ENCODE assay signal across 15 mouse cellular contexts in the genomic region with DNA sequence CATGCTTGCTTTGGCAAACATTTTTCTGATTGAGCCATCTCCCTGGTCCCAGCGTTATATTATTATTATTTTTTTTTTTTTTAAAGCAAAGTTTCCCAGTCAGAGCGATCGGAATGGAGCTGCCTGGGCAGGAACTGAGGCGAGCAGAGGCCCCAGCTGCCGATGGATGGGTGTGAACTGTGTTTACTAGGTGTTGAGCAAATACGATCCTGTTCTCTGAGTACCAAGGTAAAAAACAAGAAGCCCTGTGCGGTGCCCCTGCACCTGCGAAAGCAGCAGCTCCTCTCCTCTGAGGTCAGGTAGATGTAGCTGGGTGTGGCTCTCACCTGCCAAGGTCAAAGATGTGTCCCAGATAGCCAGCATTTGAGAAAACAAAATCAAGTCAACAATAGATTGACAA.
DNase-seq lines count a peak whose midpoint lies in the region; ATAC-seq and TF ChIP-seq lines count a peak whose summit lies in the region.
"Had no signal": no experiment of that assay in that cellular context is flagged by ENCODE, and none has a peak within 500 bp of the region (broad histone marks: within the 10 kb centered on the region; RNA-seq: fewer than 3 reads in every experiment).

No protein-coding gene starts in this region.

- peak; percentile 50 for ATAC-seq in intestine, postnatal 0 days
- ATAC-seq in stomach, embryonic 16.5 days (ENCODE audit: insufficient read depth, low FRiP score) = peak; percentile 71; the same call in 1 of the 2 replicates

- peak; percentile 66 for DNase-seq in heart, adult 11 months
- DNase-seq in heart, postnatal 14 days = no peak
- DNase-seq in ovary, postnatal 36 days (ENCODE audit: low spot score) = no peak
- no peak for DNase-seq in left cerebral cortex, postnatal 14 days (ENCODE audit: low spot score in 2 of 2)
- DNase-seq in ovary, postnatal 14 days (ENCODE audit: low spot score) = no peak

- WGBS in intestine, postnatal 0 days = 58% methylated on average over 8 of the region's 8 CpGs
- WGBS in stomach, embryonic 16.5 days = 67% methylated on average over 8 of the region's 8 CpGs

- H3K9ac ChIP-seq in intestine, postnatal 0 days (ENCODE audit: low read depth, low read length) = no peak overlapping the region
- no peak overlapping the region for H3K9ac ChIP-seq in stomach, embryonic 16.5 days (ENCODE audit: low read length)
- H3K9ac ChIP-seq: embryonic facial prominence, embryonic 12.5 days; embryonic facial prominence, embryonic 15.5 days; forebrain, embryonic 12.5 days; hindbrain, embryonic 13.5 days had no signal

- peak overlapping the region; percentile 50; the same call in 1 of the 2 replicates for H3K4me2 ChIP-seq in intestine, postnatal 0 days (replicated peaks; ENCODE audit: low read depth)
- H3K4me2 ChIP-seq in stomach, embryonic 16.5 days (ENCODE audit: low read depth, low read length) = peak overlapping the region; percentile 28
- H3K4me2 ChIP-seq: embryonic facial prominence, embryonic 12.5 days; forebrain, embryonic 12.5 days; hindbrain, embryonic 13.5 days had no signal

- peaks cover 3% of the 10 kb centered on the region; the same call in 1 of the 2 replicates for H3K36me3 ChIP-seq in intestine, postnatal 0 days (ENCODE audit: control insufficient read depth, insufficient read depth)
- no peaks in the 10 kb centered on the region for H3K36me3 ChIP-seq in stomach, embryonic 16.5 days (ENCODE audit: control insufficient read depth, insufficient read depth, low read length)
- H3K36me3 ChIP-seq: hindbrain, embryonic 13.5 days had no signal

- intact Hi-C loops in heart, postnatal 14 days (cut with DNase I) = loop anchor here (2.0 kb wide), 1 partner anchor 85 kb away; the partner anchor contains the start of gene Cdc14a
- intact Hi-C loops in left cerebral cortex, postnatal 14 days (cut with DNase I) = loop anchor here (5.0 kb wide), 2 partner anchors 82 to 147 kb away; partner anchors contain the start of gene Cdc14a

- TF ChIP-seq CTCF in intestine, postnatal 0 days (IDR thresholded peaks at IDR 0.05; ENCODE audit: low read depth) = no peak

- no peaks in the 10 kb centered on the region for H3K9me3 ChIP-seq in intestine, postnatal 0 days (ENCODE audit: control insufficient read depth)
- H3K9me3 ChIP-seq in stomach, embryonic 16.5 days (replicated peaks; ENCODE audit: control insufficient read depth, low read length) = no peaks in the 10 kb centered on the region
- H3K9me3 ChIP-seq: embryonic facial prominence, embryonic 12.5 days; embryonic facial prominence, embryonic 15.5 days; forebrain, embryonic 12.5 days; G1E; hindbrain, embryonic 10.5 days; hindbrain, embryonic 13.5 days had no signal

- no peaks in the 10 kb centered on the region for H3K27me3 ChIP-seq in intestine, postnatal 0 days (replicated peaks; ENCODE audit: control insufficient read depth, insufficient read depth, low read length)
- H3K27me3 ChIP-seq in stomach, embryonic 16.5 days (ENCODE audit: control insufficient read depth, insufficient read depth, low read length) = no peaks in the 10 kb centered on the region
- H3K27me3 ChIP-seq: embryonic facial prominence, embryonic 12.5 days; embryonic facial prominence, embryonic 15.5 days; forebrain, embryonic 12.5 days; hindbrain, embryonic 13.5 days; Patski had no signal

- H3K4me3 ChIP-seq in intestine, postnatal 0 days (ENCODE audit: low read depth, low read length) = no peak overlapping the region
- H3K4me3 ChIP-seq in stomach, embryonic 16.5 days (replicated peaks; ENCODE audit: low read length) = no peak overlapping the region
- H3K4me3 ChIP-seq: embryonic facial prominence, embryonic 12.5 days; embryonic facial prominence, embryonic 15.5 days; erythroblast, embryonic 14.5 days; forebrain, embryonic 12.5 days; hindbrain, embryonic 10.5 days; hindbrain, embryonic 13.5 days had no signal

- H3K27ac ChIP-seq in intestine, postnatal 0 days (ENCODE audit: low read depth, low read length) = no peak overlapping the region
- 0 out of 2 replicates have a peak overlapping the region, but pooled peaks have one; percentile 36 for H3K27ac ChIP-seq in stomach, embryonic 16.5 days (ENCODE audit: low read length)
- H3K27ac ChIP-seq: embryonic facial prominence, embryonic 12.5 days; embryonic facial prominence, embryonic 15.5 days; forebrain, embryonic 12.5 days; hindbrain, embryonic 10.5 days; hindbrain, embryonic 13.5 days had no signal

- no peaks in the 10 kb centered on the region for H3K4me1 ChIP-seq in intestine, postnatal 0 days (replicated peaks; ENCODE audit: control insufficient read depth, insufficient read depth, low read length)
- 0 out of 2 replicates have a peak, but pooled peaks cover 3% of the 10 kb centered on the region for H3K4me1 ChIP-seq in stomach, embryonic 16.5 days (ENCODE audit: control insufficient read depth, insufficient read depth, low read length)
- H3K4me1 ChIP-seq: embryonic facial prominence, embryonic 12.5 days had no signal
